Mouse (Mus musculus) hindbrain, embryonic 12.5 days (tissue): Measurements from ENCODE around the gene Ccdc103. TPM values are rescaled to one million over a fixed set of nuclear protein-coding genes. Genes with fewer than 3 reads are reported as not detected.
A peak's percentile ranks its signal among the peaks of the same experiment; 100 is the strongest.

Source experiments
- ATAC-seq: fragments of 200-750 bp; cut with Nextera tagmentation; 2 replicates; pipeline ENCODE4 v1.8.0; 2017; ENCODE audit warnings: moderate TSS enrichment; ENCODE audit not compliant: low FRiP score
- H3K27ac ChIP-seq: fragments of 300-500 bp; sonication (generic); 2 replicates; pipeline ENCODE4 v1.5.1; 2016; ENCODE audit warnings: mild to moderate bottlenecking
- H3K27me3 ChIP-seq: fragments of 300-500 bp; sonication (generic); 2 replicates; pipeline ENCODE4 v1.6.1; 2016; ENCODE audit warnings: mild to moderate bottlenecking
- H3K36me3 ChIP-seq: fragments of 300-500 bp; sonication (generic); 2 replicates; pipeline ENCODE4 v1.6.1; 2016; ENCODE audit warnings: mild to moderate bottlenecking
- H3K4me1 ChIP-seq: fragments of 300-500 bp; sonication (generic); 2 replicates; pipeline ENCODE4 v1.6.1; 2016
- H3K4me2 ChIP-seq: fragments of 300-500 bp; sonication (generic); replicated peaks from 2 replicates; pipeline ENCODE4 v1.6.1; 2016; ENCODE audit warnings: mild to moderate bottlenecking
- H3K4me3 ChIP-seq: fragments of 300-500 bp; sonication (generic); 2 replicates; pipeline ENCODE4 v1.5.1; 2016; ENCODE audit warnings: mild to moderate bottlenecking
- H3K9ac ChIP-seq: fragments of 300-500 bp; sonication (generic); 2 replicates; pipeline ENCODE4 v1.6.1; 2016; ENCODE audit warnings: mild to moderate bottlenecking, moderate library complexity
- H3K9me3 ChIP-seq: fragments of 300-500 bp; sonication (generic); replicated peaks from 2 replicates; pipeline ENCODE4 v1.6.1; 2016; ENCODE audit warnings: mild to moderate bottlenecking
- WGBS: fragments of 180-500 bp; shearing (Covaris S2); methylation state at CpG from one replicate; pipeline ENCODE4 v1.1.7; 2016; 5-methylcytosine and 5-hydroxymethylcytosine counted together
- polyA plus RNA-seq: library from polyadenylated mRNA; unstranded; fragments of >200 nt; fragmentation: Nextera tagmentation; extraction: Ambion mirVana; gene quantifications from 2 replicates; pipeline ENCODE4 v1.2.1, GENCODE M21; 2016

Gene Ccdc103
- polyA plus RNA-seq, 1 experiment from 2014 or later, result 1.7 TPM

DNA sequence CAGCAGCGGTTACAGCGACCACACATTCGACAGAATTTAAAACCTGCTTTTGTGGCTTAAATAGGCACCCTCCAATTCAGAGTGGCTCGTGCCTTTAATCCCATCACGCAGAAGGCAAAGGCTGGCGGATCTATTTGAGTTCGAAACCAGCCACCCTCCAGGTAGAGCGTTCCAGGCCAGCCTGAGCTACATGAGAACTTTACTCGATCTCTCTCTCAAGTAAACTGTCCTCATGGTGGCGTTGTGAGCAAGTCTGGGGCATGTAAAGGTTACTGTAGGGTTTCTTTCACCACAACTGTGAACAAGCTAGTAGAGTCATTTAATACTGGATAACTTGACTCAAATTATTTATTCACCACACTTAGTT is 44.3 kb downstream of the Ccdc103 start:
- 3% methylated on average over 10 of the region's 10 CpGs for WGBS
- Histone ChIP-seq H3K4me1 (peaks cover 25% of the 10 kb centered on the region), H3K9ac (peak overlapping the region; percentile 23; the same call in 1 of the 2 replicates), H3K4me3 (peak overlapping the region; percentile 76), H3K27me3 (no peaks in the 10 kb centered on the region), H3K27ac (peak overlapping the region; percentile 87), H3K4me2 (peak overlapping the region; percentile 74), H3K36me3 (no peaks in the 10 kb centered on the region), H3K9me3 (no peaks in the 10 kb centered on the region)
- peak; percentile 43; the same call in 1 of the 2 replicates for ATAC-seq

GRCm38 (mm10) chr11:102930672-102931071 is 49.7 kb downstream of the Ccdc103 start:
- Histone ChIP-seq H3K4me3 (no peak overlapping the region), H3K4me1 (no peaks in the 10 kb centered on the region), H3K36me3 (no peaks in the 10 kb centered on the region), H3K27ac (no peak overlapping the region), H3K27me3 (0 out of 2 replicates have a peak, but pooled peaks cover 4% of the 10 kb centered on the region), H3K9me3 (no peaks in the 10 kb centered on the region), H3K4me2 (no peak overlapping the region), H3K9ac (no peak overlapping the region)
- ATAC-seq, result no peak
- WGBS, result 93% methylated on average over 10 of the region's 10 CpGs

Other genes starting within 250 kb of the Ccdc103 start
- gene Meioc, start 217.5 kb upstream of the Ccdc103 start, polyA plus RNA-seq, result 0.82 and 1.1 TPM in 2 replicates
- gene Ccdc43, start 183.4 kb upstream of the Ccdc103 start, polyA plus RNA-seq, result 44.0 and 48.0 TPM in 2 replicates
- gene Adam11, start 119.8 kb upstream of the Ccdc103 start, polyA plus RNA-seq, result 33.3 and 35.3 TPM in 2 replicates
- 77.6 and 81.3 TPM in 2 replicates for gene Gjc1, start 61.5 kb upstream of the Ccdc103 start, polyA plus RNA-seq
- gene Higd1b, start 45.4 kb upstream of the Ccdc103 start, polyA plus RNA-seq, result not detected in 2 replicates
- gene Eftud2, start 219 bp upstream of the Ccdc103 start, polyA plus RNA-seq, result 208 TPM in 2 replicates
- gene Fam187a, start 4.0 kb downstream of the Ccdc103 start, polyA plus RNA-seq, result not detected in 2 replicates
- 0.12 TPM in 1 of 2 replicates, not detected in the other for gene Gfap, start 19.7 kb downstream of the Ccdc103 start, polyA plus RNA-seq
- 6.6 and 7.8 TPM in 2 replicates for gene Kif18b, start 43.9 kb downstream of the Ccdc103 start, polyA plus RNA-seq
- 11.7 and 13.2 TPM in 2 replicates for gene C1ql1, start 65.5 kb downstream of the Ccdc103 start, polyA plus RNA-seq
- 38.6 and 40.3 TPM in 2 replicates for gene Nmt1, start 147.0 kb downstream of the Ccdc103 start, polyA plus RNA-seq
- 160 and 161 TPM in 2 replicates for gene Dcakd, start 147.1 kb downstream of the Ccdc103 start, polyA plus RNA-seq
- gene Plcd3, start 220.5 kb downstream of the Ccdc103 start, polyA plus RNA-seq, result 1.6 and 1.7 TPM in 2 replicates
- 7.0 and 8.3 TPM in 2 replicates for gene Acbd4, start 220.5 kb downstream of the Ccdc103 start, polyA plus RNA-seq
- gene Hexim1, start 235.0 kb downstream of the Ccdc103 start, polyA plus RNA-seq, result 3.8 and 4.0 TPM in 2 replicates